ENCODE assay signal across 8 mouse cellular contexts in the genomic region with DNA sequence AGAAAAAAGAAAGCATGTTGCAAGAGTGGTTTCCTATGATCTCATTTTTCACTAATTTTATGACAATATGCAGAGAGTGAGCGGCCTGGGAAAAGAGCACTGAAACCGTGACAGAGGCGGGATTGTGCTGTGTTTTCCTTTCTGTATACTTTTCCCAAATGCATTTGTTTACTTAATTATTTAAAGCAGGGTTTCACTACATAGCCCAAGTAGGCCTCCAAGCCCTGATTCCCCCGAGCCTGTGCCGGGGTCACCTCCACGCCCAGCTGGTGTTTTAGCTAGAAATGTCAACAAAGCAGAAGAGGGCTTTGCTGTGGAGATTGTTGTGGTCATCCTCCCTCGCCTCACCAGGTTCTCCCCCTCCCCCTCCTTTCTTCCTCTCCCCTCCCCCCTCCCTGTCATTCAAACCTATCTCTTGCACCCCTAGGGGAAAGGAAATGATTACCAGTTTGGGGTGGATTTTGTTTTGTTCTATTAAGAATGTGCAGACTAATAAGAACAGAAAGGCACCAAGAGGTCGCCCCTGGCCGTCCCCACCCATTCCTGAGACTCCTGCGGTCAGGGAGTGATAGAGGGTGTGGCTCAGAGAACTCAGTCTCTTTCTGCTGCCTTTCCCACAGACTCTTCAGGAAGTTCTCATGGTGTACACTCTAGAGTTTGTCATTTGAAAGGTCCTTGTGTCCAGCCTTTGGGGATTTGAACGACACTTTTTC. TPM values are rescaled to one million over a fixed set of nuclear protein-coding genes. Genes with fewer than 3 reads are reported as not detected.
DNase-seq lines count a peak whose midpoint lies in the region; ATAC-seq and TF ChIP-seq lines count a peak whose summit lies in the region.

No protein-coding gene starts in this region.

- H3K4me1 ChIP-seq in kidney, adult 2 months (ENCODE audit: control insufficient read depth, insufficient read depth, low read length) = no peaks in the 10 kb centered on the region
- H3K4me1 ChIP-seq in hindbrain, postnatal 0 days (ENCODE audit: insufficient read depth, low read length) = no peaks in the 10 kb centered on the region; the same call in 1 of the 2 replicates

- H3K27me3 ChIP-seq in kidney, adult 2 months (replicated peaks; ENCODE audit: control insufficient read depth, insufficient read depth, low read length) = no peaks in the 10 kb centered on the region
- no peaks in the 10 kb centered on the region for H3K27me3 ChIP-seq in hindbrain, postnatal 0 days (ENCODE audit: insufficient read depth, low read length)

- H3K9ac ChIP-seq in hindbrain, postnatal 0 days (replicated peaks; ENCODE audit: low read length) = 0 out of 2 replicates have a peak overlapping the region, but pooled peaks have one; percentile 28

- peak overlapping the region; percentile 60 for H3K4me2 ChIP-seq in hindbrain, postnatal 0 days (ENCODE audit: low read depth, low read length)

- no peak overlapping the region for H3K27ac ChIP-seq in kidney, adult 2 months (ENCODE audit: insufficient read depth, low read depth, low read length)
- no peak overlapping the region for H3K27ac ChIP-seq in hindbrain, postnatal 0 days

- DNase-seq in kidney, adult 2 months = peak; percentile 7
- DNase-seq in kidney, adult 9 months = no peak
- peak; percentile 44 for DNase-seq in embryo, embryonic 9.5 days (ENCODE audit: extremely low spot score)
- no peak for DNase-seq in hindbrain, postnatal 0 days (ENCODE audit: low spot score)
- peak; percentile 37 for DNase-seq in lung, postnatal 36 days
- no peak for DNase-seq in ovary, postnatal 14 days (ENCODE audit: low spot score)
- DNase-seq in cerebellum, adult 9-10 months = no peak
- DNase-seq in frontal cortex, postnatal 25 days (ENCODE audit: low spot score in 2 of 2) = no peak

- no peaks in the 10 kb centered on the region for H3K9me3 ChIP-seq in hindbrain, postnatal 0 days (ENCODE audit: low read length)

- peak; percentile 38; the same call in 1 of the 2 replicates for ATAC-seq in hindbrain, postnatal 0 days

- TF ChIP-seq CTCF in kidney, adult 2 months (conservative IDR thresholded peaks at IDR 0.05; ENCODE audit: insufficient read depth, insufficient read length, low read depth, low read length) = no peak
- TF ChIP-seq CTCF in hindbrain, postnatal 0 days (IDR thresholded peaks at IDR 0.05; ENCODE audit: low read depth) = no peak

- H3K36me3 ChIP-seq in kidney, adult 2 months (ENCODE audit: control insufficient read depth, insufficient read depth, low read length) = no peaks in the 10 kb centered on the region
- no peaks in the 10 kb centered on the region for H3K36me3 ChIP-seq in hindbrain, postnatal 0 days (ENCODE audit: insufficient read depth, low read length)

- H3K4me3 ChIP-seq in kidney, adult 2 months (ENCODE audit: insufficient read depth, low read depth, low read length) = no peak overlapping the region
- peak overlapping the region; percentile 33 for H3K4me3 ChIP-seq in hindbrain, postnatal 0 days (ENCODE audit: low read length)

- TF ChIP-seq POLR2A in kidney, adult 2 months (IDR thresholded peaks at IDR 0.05; ENCODE audit: low read depth, low read length) = no peak

- WGBS in kidney, adult 2 months = 29% methylated on average over 11 of the region's 11 CpGs
- 17% methylated on average over 11 of the region's 11 CpGs for WGBS in hindbrain, postnatal 0 days

RNA-seq across cellular contexts. Expression of a gene that starts 10.9 kb away (rescaled TPM):
- 3.9 and 5.8 TPM in 2 replicates for polyA plus RNA-seq in kidney, adult 2 months (2012; rRNA removed)
- 23.7 and 25.8 TPM in 2 replicates for total RNA-seq in hindbrain, postnatal 0 days (2014; rRNA removed)
- 15.4 and 15.9 TPM in 2 replicates for polyA plus RNA-seq in hindbrain, postnatal 0 days (2015; fragmentation: Nextera tagmentation; extraction: Ambion mirVana)

Comparison
In these comparisons a context has a peak if more than half of its experiments do, and no peak if none do; other contexts are left out.
1. DNase-seq: peak in kidney, adult 2 months (single experiment), embryo, embryonic 9.5 days (single experiment) and lung, postnatal 36 days (single experiment); none in kidney, adult 9 months (single experiment), hindbrain, postnatal 0 days (single experiment), ovary, postnatal 14 days (single experiment), cerebellum, adult 9-10 months (single experiment) and frontal cortex, postnatal 25 days (0 of 2).